Mouse (Mus musculus): Measurements from ENCODE around the gene Schip1. TPM values are rescaled to one million over a fixed set of nuclear protein-coding genes. Genes with fewer than 3 reads are reported as not detected.

The Schip1 gene
- polyA plus RNA-seq, 1 experiment: 2.5 TPM

DNA sequence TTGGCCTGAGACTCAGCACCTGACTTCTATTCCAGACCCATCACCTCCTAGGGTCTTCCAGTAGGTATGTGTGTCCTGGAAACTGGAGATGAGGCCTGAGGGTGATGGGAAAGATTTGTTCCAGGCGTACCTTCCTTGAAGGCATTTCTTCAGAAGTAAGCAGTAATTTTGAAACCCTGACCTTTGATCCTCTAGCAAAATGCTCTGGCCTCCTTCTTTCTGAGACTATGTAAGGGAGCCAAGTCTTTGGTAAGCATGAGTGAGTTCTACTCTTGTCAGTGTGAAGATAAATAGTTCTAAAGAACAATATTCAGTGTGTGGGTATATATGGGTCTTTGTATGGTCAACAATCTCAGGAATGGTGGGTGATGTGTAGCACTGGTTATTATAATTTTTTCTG is 65.8 kb downstream of the Schip1 start:
- no peaks in the 10 kb centered on the region for H3K27me3 ChIP-seq (ENCODE audit: control insufficient read depth, insufficient read depth, low read length)
- no peaks in the 10 kb centered on the region for H3K4me1 ChIP-seq (ENCODE audit: control insufficient read depth, insufficient read depth, low read length)
- TF ChIP-seq POLR2A (IDR thresholded peaks at IDR 0.05; ENCODE audit: control insufficient read depth, low read depth, low read length): no peak
- no peak for TF ChIP-seq CTCF (IDR thresholded peaks at IDR 0.05; ENCODE audit: control insufficient read depth, insufficient read depth, insufficient replicate concordance, low read depth, low read length)
- no peak overlapping the region for H3K4me3 ChIP-seq (ENCODE audit: control insufficient read depth, low read depth, low read length)
- H3K27ac ChIP-seq (ENCODE audit: control insufficient read depth, insufficient read depth, low read depth, low read length): no peak overlapping the region
- no peaks in the 10 kb centered on the region for H3K36me3 ChIP-seq (ENCODE audit: control insufficient read depth, insufficient read depth, low read length)

DNA sequence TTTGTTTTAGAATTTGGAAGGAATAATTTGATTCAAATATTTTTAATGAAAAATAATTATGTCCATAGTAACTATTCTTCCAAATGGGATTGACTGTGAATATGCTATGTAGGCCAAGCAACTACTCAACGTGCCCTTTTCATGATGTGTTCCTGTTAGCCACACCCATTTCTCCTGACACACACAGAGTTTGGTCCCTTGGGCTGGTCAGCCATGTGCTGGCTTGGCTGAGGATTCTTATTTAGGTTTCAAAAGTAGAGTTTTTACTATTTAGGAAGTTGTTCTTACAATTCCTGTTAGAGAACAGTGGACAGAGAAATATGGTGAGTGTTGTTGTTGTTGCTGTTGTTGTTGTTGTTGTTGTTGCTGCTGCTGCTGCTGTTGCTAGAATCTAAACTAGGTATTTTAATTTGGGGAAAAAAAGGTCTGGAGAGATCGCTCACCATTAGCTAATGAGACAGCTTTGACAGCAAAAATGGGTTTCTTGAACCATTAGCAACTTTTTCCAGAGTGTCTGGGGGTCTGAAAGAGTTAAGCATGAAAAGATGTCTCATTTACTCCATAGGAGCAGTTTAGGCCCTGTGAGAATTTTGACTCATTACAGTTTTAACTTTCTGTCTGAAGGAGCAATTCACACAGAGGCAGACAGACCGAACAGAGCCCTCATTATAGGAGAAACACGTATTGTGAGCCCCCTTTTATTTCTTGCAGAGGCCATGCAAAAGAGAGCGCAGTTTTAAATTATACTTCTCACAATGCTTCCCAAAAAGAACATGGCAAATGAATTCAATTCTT is 74.4 kb downstream of the Schip1 start:
- Histone ChIP-seq H3K4me3 (ENCODE audit: control insufficient read depth, low read depth, low read length) (no peak overlapping the region), H3K4me1 (ENCODE audit: control insufficient read depth, insufficient read depth, low read length) (no peaks in the 10 kb centered on the region), H3K36me3 (ENCODE audit: control insufficient read depth, insufficient read depth, low read length) (no peaks in the 10 kb centered on the region), H3K27me3 (ENCODE audit: control insufficient read depth, insufficient read depth, low read length) (no peaks in the 10 kb centered on the region), H3K27ac (ENCODE audit: control insufficient read depth, insufficient read depth, low read depth, low read length) (no peak overlapping the region)
- TF ChIP-seq CTCF (IDR thresholded peaks at IDR 0.05; ENCODE audit: control insufficient read depth, insufficient read depth, insufficient replicate concordance, low read depth, low read length) (no peak), POLR2A (IDR thresholded peaks at IDR 0.05; ENCODE audit: control insufficient read depth, low read depth, low read length) (no peak)

DNA sequence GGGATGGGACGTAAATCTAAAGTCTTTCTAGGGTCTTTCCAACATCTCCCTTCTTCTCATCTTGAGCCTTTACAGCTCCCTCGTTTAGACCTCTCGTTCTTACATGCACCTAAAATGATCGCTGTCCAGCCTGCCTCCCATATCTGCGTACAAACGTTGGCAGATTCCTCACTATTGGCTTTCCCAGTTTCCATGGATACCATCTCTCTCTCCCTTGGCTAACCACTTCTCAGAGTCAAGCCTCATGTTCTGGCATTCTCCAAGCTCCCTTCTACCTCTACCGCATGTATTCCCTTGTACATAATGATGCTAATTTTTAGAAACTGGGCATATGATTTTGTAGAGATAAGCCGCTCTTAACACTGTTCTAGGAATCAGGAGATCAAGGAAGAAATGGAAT is 86.1 kb downstream of the Schip1 start:
- Histone ChIP-seq H3K27ac (ENCODE audit: control insufficient read depth, insufficient read depth, low read depth, low read length) (no peak overlapping the region), H3K4me3 (ENCODE audit: control insufficient read depth, low read depth, low read length) (no peak overlapping the region), H3K4me1 (ENCODE audit: control insufficient read depth, insufficient read depth, low read length) (no peaks in the 10 kb centered on the region), H3K36me3 (ENCODE audit: control insufficient read depth, insufficient read depth, low read length) (no peaks in the 10 kb centered on the region), H3K27me3 (ENCODE audit: control insufficient read depth, insufficient read depth, low read length) (no peaks in the 10 kb centered on the region)
- TF ChIP-seq CTCF (IDR thresholded peaks at IDR 0.05; ENCODE audit: control insufficient read depth, insufficient read depth, insufficient replicate concordance, low read depth, low read length): no peak
- TF ChIP-seq POLR2A (IDR thresholded peaks at IDR 0.05; ENCODE audit: control insufficient read depth, low read depth, low read length): no peak

DNA sequence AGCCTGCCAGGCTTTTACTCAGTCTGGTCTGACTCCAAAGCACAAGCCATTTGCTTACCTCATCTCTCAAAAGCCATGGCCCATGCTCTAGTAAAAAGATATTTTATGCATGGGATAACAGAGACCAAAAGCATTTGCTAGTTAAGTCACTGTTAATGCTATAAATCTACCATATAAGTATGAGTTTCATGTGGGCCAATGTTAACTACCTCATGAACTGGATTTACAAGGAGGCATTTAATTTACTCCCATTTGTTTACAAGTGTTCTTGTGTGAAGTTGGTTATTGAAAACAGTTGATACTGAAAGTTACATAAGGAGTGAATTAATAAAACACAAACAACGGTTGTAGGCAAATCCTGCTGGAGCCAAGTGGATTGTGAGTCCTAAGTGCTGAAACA is 95.6 kb downstream of the Schip1 start:
- H3K4me1 ChIP-seq (ENCODE audit: control insufficient read depth, insufficient read depth, low read length): no peaks in the 10 kb centered on the region
- no peaks in the 10 kb centered on the region for H3K27me3 ChIP-seq (ENCODE audit: control insufficient read depth, insufficient read depth, low read length)
- H3K27ac ChIP-seq (ENCODE audit: control insufficient read depth, insufficient read depth, low read depth, low read length): no peak overlapping the region
- no peak for TF ChIP-seq POLR2A (IDR thresholded peaks at IDR 0.05; ENCODE audit: control insufficient read depth, low read depth, low read length)
- no peak for TF ChIP-seq CTCF (IDR thresholded peaks at IDR 0.05; ENCODE audit: control insufficient read depth, insufficient read depth, insufficient replicate concordance, low read depth, low read length)
- no peak overlapping the region for H3K4me3 ChIP-seq (ENCODE audit: control insufficient read depth, low read depth, low read length)
- no peaks in the 10 kb centered on the region for H3K36me3 ChIP-seq (ENCODE audit: control insufficient read depth, insufficient read depth, low read length)

DNA sequence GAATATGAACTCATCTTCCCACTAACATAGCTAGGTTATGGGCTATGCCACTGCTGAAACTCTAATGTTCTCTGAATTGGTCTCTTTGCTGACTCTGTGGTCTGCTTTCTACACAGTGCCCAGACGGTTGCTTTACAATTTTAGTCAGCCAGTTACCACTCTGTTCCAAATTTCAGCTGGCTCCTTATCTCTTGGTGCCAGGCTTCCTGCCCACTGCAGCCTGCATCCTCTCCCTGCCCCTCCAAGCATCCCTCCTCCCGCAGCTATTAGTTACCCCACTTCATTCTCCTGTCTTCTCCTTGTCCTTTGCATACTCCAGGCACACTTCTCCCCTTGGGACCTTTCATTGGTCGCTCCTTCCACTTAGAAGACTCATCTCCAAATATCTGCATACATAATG is 96.2 kb downstream of the Schip1 start:
- Histone ChIP-seq H3K36me3 (ENCODE audit: control insufficient read depth, insufficient read depth, low read length) (no peaks in the 10 kb centered on the region), H3K4me3 (ENCODE audit: control insufficient read depth, low read depth, low read length) (no peak overlapping the region), H3K4me1 (ENCODE audit: control insufficient read depth, insufficient read depth, low read length) (no peaks in the 10 kb centered on the region), H3K27ac (ENCODE audit: control insufficient read depth, insufficient read depth, low read depth, low read length) (no peak overlapping the region), H3K27me3 (ENCODE audit: control insufficient read depth, insufficient read depth, low read length) (no peaks in the 10 kb centered on the region)
- no peak for TF ChIP-seq POLR2A (IDR thresholded peaks at IDR 0.05; ENCODE audit: control insufficient read depth, low read depth, low read length)
- TF ChIP-seq CTCF (IDR thresholded peaks at IDR 0.05; ENCODE audit: control insufficient read depth, insufficient read depth, insufficient replicate concordance, low read depth, low read length): no peak

DNA sequence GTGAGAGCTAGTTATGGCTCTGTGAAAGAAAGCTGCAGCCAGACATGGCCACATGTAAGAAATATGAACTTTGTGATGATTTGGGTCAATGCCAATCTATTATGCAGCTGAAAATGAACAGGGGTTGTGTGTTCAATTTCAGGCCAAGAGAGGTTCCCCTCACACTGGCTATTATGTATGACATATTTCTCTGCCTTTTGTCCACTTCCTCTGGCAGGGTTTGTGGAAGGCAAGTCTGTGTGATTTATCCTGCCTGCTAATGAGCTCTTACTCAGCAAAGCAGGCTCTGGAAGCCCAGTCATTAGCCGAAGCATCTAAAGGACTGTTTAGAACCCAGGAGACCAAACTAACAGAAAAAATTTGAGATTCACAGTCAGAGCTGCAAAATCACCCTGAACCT is 113.6 kb downstream of the Schip1 start:
- Histone ChIP-seq H3K4me3 (ENCODE audit: control insufficient read depth, low read depth, low read length) (no peak overlapping the region), H3K36me3 (ENCODE audit: control insufficient read depth, insufficient read depth, low read length) (no peaks in the 10 kb centered on the region), H3K27ac (ENCODE audit: control insufficient read depth, insufficient read depth, low read depth, low read length) (no peak overlapping the region), H3K27me3 (ENCODE audit: control insufficient read depth, insufficient read depth, low read length) (no peaks in the 10 kb centered on the region), H3K4me1 (ENCODE audit: control insufficient read depth, insufficient read depth, low read length) (no peaks in the 10 kb centered on the region)
- TF ChIP-seq CTCF (IDR thresholded peaks at IDR 0.05; ENCODE audit: control insufficient read depth, insufficient read depth, insufficient replicate concordance, low read depth, low read length) (no peak), POLR2A (IDR thresholded peaks at IDR 0.05; ENCODE audit: control insufficient read depth, low read depth, low read length) (no peak)

DNA sequence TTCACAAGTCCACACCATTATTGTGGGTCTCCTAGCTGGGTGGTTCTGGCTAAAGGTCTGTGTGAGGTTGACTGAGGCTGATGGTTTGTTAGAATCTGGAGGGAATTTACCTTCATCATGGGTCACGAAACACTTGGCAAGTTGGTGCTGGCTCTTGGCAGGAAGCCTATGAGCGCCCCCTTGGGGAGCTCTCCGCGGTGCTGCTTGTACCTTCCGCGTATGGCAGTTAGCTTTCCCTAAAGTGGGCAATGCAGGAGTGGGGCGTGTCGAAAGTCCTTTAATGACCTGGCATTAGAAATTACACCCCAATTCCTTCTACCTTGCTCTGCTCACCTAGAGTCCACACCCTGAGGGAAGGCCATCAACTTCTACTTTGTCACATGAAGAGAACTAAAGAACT is 122.9 kb downstream of the Schip1 start:
- H3K36me3 ChIP-seq (ENCODE audit: control insufficient read depth, insufficient read depth, low read length): no peaks in the 10 kb centered on the region
- no peaks in the 10 kb centered on the region for H3K4me1 ChIP-seq (ENCODE audit: control insufficient read depth, insufficient read depth, low read length)
- no peaks in the 10 kb centered on the region for H3K27me3 ChIP-seq (ENCODE audit: control insufficient read depth, insufficient read depth, low read length)
- H3K27ac ChIP-seq (ENCODE audit: control insufficient read depth, insufficient read depth, low read depth, low read length): no peak overlapping the region
- no peak overlapping the region for H3K4me3 ChIP-seq (ENCODE audit: control insufficient read depth, low read depth, low read length)
- TF ChIP-seq CTCF (IDR thresholded peaks at IDR 0.05; ENCODE audit: control insufficient read depth, insufficient read depth, insufficient replicate concordance, low read depth, low read length): no peak

Measured in testis, adult 2 months (tissue).